Mouse (Mus musculus) forebrain, embryonic 11.5 days (tissue): ENCODE data around the gene Nfs1. TPM values are rescaled to one million over a fixed set of nuclear protein-coding genes. Genes with fewer than 3 reads are reported as not detected.

Experiments used
- ATAC-seq: fragments of 200-750 bp; cut with Nextera tagmentation; replicated peaks from 2 replicates; pipeline ENCODE4 v1.8.0; 2017; ENCODE audit warnings: moderate TSS enrichment; ENCODE audit not compliant: low FRiP score
- DNase-seq: peaks from one replicate; pipeline ENCODE4 v3.0.0-alpha.2; 2017; ENCODE audit warnings: low spot score
- H3K27ac ChIP-seq: fragments of 300-500 bp; sonication (generic); 2 replicates; pipeline ENCODE4 v1.5.1; 2014; ENCODE audit warnings: low read depth, low read length
- H3K27me3 ChIP-seq: fragments of 300-500 bp; sonication (generic); 2 replicates; pipeline ENCODE4 v1.6.1; 2014; ENCODE audit warnings: mild to moderate bottlenecking, low read length, mixed read lengths; ENCODE audit not compliant: control insufficient read depth, insufficient read depth
- H3K36me3 ChIP-seq: fragments of 300-500 bp; sonication (generic); 2 replicates; pipeline ENCODE4 v1.6.1; 2014; ENCODE audit warnings: mild to moderate bottlenecking, low read length, moderate library complexity, mixed read lengths; ENCODE audit not compliant: control insufficient read depth, insufficient read depth
- H3K4me1 ChIP-seq: fragments of 300-500 bp; sonication (generic); replicated peaks from 2 replicates; pipeline ENCODE4 v1.6.1; 2014; ENCODE audit warnings: low read length, mixed read lengths; ENCODE audit not compliant: control insufficient read depth, insufficient read depth
- H3K4me2 ChIP-seq: fragments of 300-500 bp; sonication (generic); 2 replicates; pipeline ENCODE4 v1.6.1; 2014; ENCODE audit warnings: low read depth, mild to moderate bottlenecking, low read length, moderate library complexity, mixed read lengths; ENCODE audit not compliant: severe bottlenecking
- H3K4me3 ChIP-seq: fragments of 300-500 bp; sonication (generic); 2 replicates; pipeline ENCODE4 v1.5.1; 2014; ENCODE audit warnings: low read depth, low read length
- H3K9ac ChIP-seq: fragments of 300-500 bp; sonication (generic); 2 replicates; pipeline ENCODE4 v1.6.1; 2014; ENCODE audit warnings: low read length
- H3K9me3 ChIP-seq: fragments of 300-500 bp; sonication (generic); 2 replicates; pipeline ENCODE4 v1.6.1; 2016; ENCODE audit warnings: low read length, mixed read lengths; ENCODE audit not compliant: control insufficient read depth
- WGBS: fragments of 180-500 bp; shearing (Covaris S2); extraction: QIAGEN DNeasy Blood & Tissue Kit; methylation state at CpG from one replicate; pipeline ENCODE4 v1.1.7; 2014; 5-methylcytosine and 5-hydroxymethylcytosine counted together
- polyA plus RNA-seq: library from polyadenylated mRNA; unstranded; fragments of >200 nt; fragmentation: Nextera tagmentation; extraction: Ambion mirVana; gene quantifications from 2 replicates; pipeline ENCODE4 v1.2.1, GENCODE M21; 2014

Nfs1 gene
- polyA plus RNA-seq, 1 experiment from 2014 or later, result 38.3 TPM

DNA sequence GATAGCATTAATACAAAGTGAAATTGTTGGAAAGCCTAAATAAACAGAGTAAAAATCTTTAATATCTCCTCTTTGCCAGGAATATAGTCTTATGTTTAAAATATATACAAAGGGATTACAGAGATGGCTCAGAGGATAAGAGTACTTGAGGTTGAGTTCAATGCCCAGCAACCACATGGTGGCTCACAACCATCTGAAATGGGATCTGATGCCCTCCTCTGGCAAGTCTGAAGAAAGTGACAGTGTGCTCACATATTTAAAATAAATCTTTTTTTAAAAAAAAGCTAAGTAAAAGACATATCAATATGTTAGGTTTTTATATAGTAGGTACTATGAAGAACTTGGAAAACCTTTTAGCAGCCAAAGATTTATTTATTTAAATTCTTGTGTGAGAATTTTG lies 7.6 kb upstream of the Nfs1 start:
- Histone ChIP-seq H3K4me2 (no peak overlapping the region), H3K27me3 (no peaks in the 10 kb centered on the region), H3K27ac (no peak overlapping the region), H3K4me1 (no peaks in the 10 kb centered on the region), H3K36me3 (peaks cover 11% of the 10 kb centered on the region), H3K9me3 (no peaks in the 10 kb centered on the region), H3K4me3 (no peak overlapping the region), H3K9ac (no peak overlapping the region)
- ATAC-seq (no peak), DNase-seq (no peak)

GRCm38 (mm10) chr2:156147316-156147915 lies 3.4 kb upstream of the Nfs1 start:
- ATAC-seq (no peak), DNase-seq (no peak)
- Histone ChIP-seq H3K4me3 (no peak overlapping the region), H3K9me3 (no peaks in the 10 kb centered on the region), H3K27ac (no peak overlapping the region), H3K4me1 (peaks cover 3% of the 10 kb centered on the region; the same call in 1 of the 2 replicates), H3K9ac (no peak overlapping the region), H3K4me2 (no peak overlapping the region), H3K36me3 (peaks cover 8% of the 10 kb centered on the region), H3K27me3 (no peaks in the 10 kb centered on the region)
- WGBS, result 89% methylated on average over 3 of the region's 3 CpGs

- H3K9me3 ChIP-seq, result no peaks in the 10 kb centered on the region
- no peak overlapping the region for H3K4me3 ChIP-seq
- ATAC-seq, result no peak
- no peak overlapping the region for H3K9ac ChIP-seq
- H3K27me3 ChIP-seq, result no peaks in the 10 kb centered on the region
- H3K27ac ChIP-seq, result no peak overlapping the region
- H3K4me1 ChIP-seq, result peaks cover 3% of the 10 kb centered on the region; the same call in 1 of the 2 replicates
- H3K4me2 ChIP-seq, result no peak overlapping the region
- no peak for DNase-seq
- WGBS, result 78% methylated on average over 5 of the region's 5 CpGs
- peaks cover 8% of the 10 kb centered on the region for H3K36me3 ChIP-seq
Measured at GRCm38 (mm10) chr2:156146272-156146989, 2.4 kb upstream of the Nfs1 start.

- Histone ChIP-seq H3K4me3 (no peak overlapping the region), H3K27me3 (no peaks in the 10 kb centered on the region), H3K9me3 (no peaks in the 10 kb centered on the region), H3K9ac (no peak overlapping the region), H3K4me1 (peaks cover 3% of the 10 kb centered on the region; the same call in 1 of the 2 replicates), H3K27ac (no peak overlapping the region), H3K36me3 (peaks cover 8% of the 10 kb centered on the region), H3K4me2 (no peak overlapping the region)
- DNase-seq (no peak), ATAC-seq (no peak)
- 71% methylated on average over 11 of the region's 11 CpGs for WGBS
Measured at GRCm38 (mm10) chr2:156145486-156146130, 1.6 kb upstream of the Nfs1 start.

GRCm38 (mm10) chr2:156143367-156143766 lies 619 bp downstream of the Nfs1 start:
- Histone ChIP-seq H3K36me3 (peaks cover 5% of the 10 kb centered on the region; the same call in 1 of the 2 replicates), H3K4me1 (peaks cover 3% of the 10 kb centered on the region; the same call in 1 of the 2 replicates), H3K9ac (peak overlapping the region; percentile 82), H3K9me3 (no peaks in the 10 kb centered on the region), H3K4me2 (peak overlapping the region; percentile 78), H3K27ac (peak overlapping the region; percentile 91), H3K27me3 (no peaks in the 10 kb centered on the region), H3K4me3 (peak overlapping the region; percentile 77)
- DNase-seq, result no peak
- no peak for ATAC-seq
- WGBS, result 3% methylated on average over 16 of the region's 16 CpGs

DNA sequence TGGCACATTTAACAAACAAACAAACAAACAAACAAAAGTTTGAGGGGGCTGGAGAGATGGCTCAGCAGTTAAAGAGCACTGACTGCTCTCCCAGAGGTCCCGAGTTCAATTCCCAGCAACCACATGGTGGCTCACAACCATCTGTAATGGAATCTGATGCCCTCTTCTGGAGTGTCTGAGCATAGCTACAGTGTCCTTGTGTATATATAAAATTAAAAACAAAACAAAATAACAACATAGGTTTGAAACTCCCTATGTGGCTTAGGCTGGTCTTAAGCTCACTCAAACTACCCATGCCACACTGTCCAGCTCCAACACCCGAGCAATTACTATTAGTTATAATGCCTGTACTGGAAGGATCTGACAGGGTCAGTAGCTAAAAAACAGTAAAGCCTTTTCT lies 1.2 kb downstream of the Nfs1 start:
- ATAC-seq, result no peak
- 80% methylated on average over 2 of the region's 2 CpGs for WGBS
- Histone ChIP-seq H3K36me3 (peaks cover 5% of the 10 kb centered on the region; the same call in 1 of the 2 replicates), H3K4me2 (peak overlapping the region; percentile 78; the same call in 1 of the 2 replicates), H3K4me1 (peaks cover 3% of the 10 kb centered on the region; the same call in 1 of the 2 replicates), H3K9ac (no peak overlapping the region), H3K27ac (no peak overlapping the region), H3K9me3 (no peaks in the 10 kb centered on the region), H3K4me3 (peak overlapping the region; percentile 77; the same call in 1 of the 2 replicates), H3K27me3 (no peaks in the 10 kb centered on the region)
- DNase-seq, result no peak

GRCm38 (mm10) chr2:156135695-156136094 lies 8.3 kb downstream of the Nfs1 start:
- ATAC-seq, result no peak

GRCm38 (mm10) chr2:156134161-156134560 lies 9.8 kb downstream of the Nfs1 start:
- no peaks in the 10 kb centered on the region for H3K27me3 ChIP-seq
- ATAC-seq (no peak), DNase-seq (no peak)
- no peak overlapping the region for H3K27ac ChIP-seq
- H3K4me3 ChIP-seq, result no peak overlapping the region
- no peak overlapping the region for H3K9ac ChIP-seq
- no peaks in the 10 kb centered on the region for H3K4me1 ChIP-seq
- no peaks in the 10 kb centered on the region for H3K36me3 ChIP-seq
- no peaks in the 10 kb centered on the region for H3K9me3 ChIP-seq
- no peak overlapping the region for H3K4me2 ChIP-seq
- WGBS, result 85% methylated on average over 5 of the region's 5 CpGs

More at GRCm38 (mm10) chr2:156135695-156136094, 8.3 kb downstream of the Nfs1 start:
- no peak for DNase-seq
- no peaks in the 10 kb centered on the region for H3K27me3 ChIP-seq
- no peaks in the 10 kb centered on the region for H3K9me3 ChIP-seq
- WGBS, result 91% methylated on average over 6 of the region's 6 CpGs
- no peaks in the 10 kb centered on the region for H3K36me3 ChIP-seq
- no peak overlapping the region for H3K9ac ChIP-seq
- H3K4me3 ChIP-seq, result no peak overlapping the region
- no peak overlapping the region for H3K4me2 ChIP-seq
- H3K27ac ChIP-seq, result no peak overlapping the region
- H3K4me1 ChIP-seq, result no peaks in the 10 kb centered on the region
